Mouse (Mus musculus): Measurements from ENCODE around the gene Nuak1. TPM values are rescaled to one million over a fixed set of nuclear protein-coding genes. Genes with fewer than 3 reads are reported as not detected.

Nuak1 gene
- polyA plus RNA-seq, 1 experiment from 2014 or later: 2.3 TPM

GRCm38 (mm10) chr10:84360953-84361352 is 79.4 kb downstream of the Nuak1 start:
- H3K4me1 ChIP-seq: no peaks in the 10 kb centered on the region
- no peak overlapping the region for H3K4me3 ChIP-seq
- no peak overlapping the region for H3K9ac ChIP-seq
- no peaks in the 10 kb centered on the region for H3K9me3 ChIP-seq
- no peak overlapping the region for H3K4me2 ChIP-seq
- no peaks in the 10 kb centered on the region for H3K27me3 ChIP-seq (replicated peaks)
- H3K36me3 ChIP-seq: no peaks in the 10 kb centered on the region
- no peak overlapping the region for H3K27ac ChIP-seq (replicated peaks)
- WGBS: 83% methylated on average over 4 of the region's 4 CpGs
- no peak for ATAC-seq (ENCODE audit: extremely low read depth, insufficient number of reproducible peaks, low FRiP score, low TSS enrichment)

- Histone ChIP-seq H3K9ac (no peak overlapping the region), H3K4me1 (no peaks in the 10 kb centered on the region), H3K4me3 (no peak overlapping the region), H3K9me3 (no peaks in the 10 kb centered on the region), H3K4me2 (no peak overlapping the region), H3K36me3 (no peaks in the 10 kb centered on the region), H3K27ac (replicated peaks) (no peak overlapping the region), H3K27me3 (replicated peaks) (no peaks in the 10 kb centered on the region)
- no peak for ATAC-seq (ENCODE audit: extremely low read depth, insufficient number of reproducible peaks, low FRiP score, low TSS enrichment)
- WGBS: 62% methylated on average over 9 of the region's 9 CpGs
These were observed 80.0 kb downstream of the Nuak1 start for GRCm38 (mm10) chr10:84360391-84360790.

- Histone ChIP-seq H3K36me3 (no peaks in the 10 kb centered on the region), H3K4me3 (no peak overlapping the region), H3K27me3 (replicated peaks) (no peaks in the 10 kb centered on the region), H3K4me1 (0 out of 2 replicates have a peak, but pooled peaks cover 5% of the 10 kb centered on the region), H3K4me2 (no peak overlapping the region), H3K9ac (no peak overlapping the region), H3K27ac (replicated peaks) (no peak overlapping the region), H3K9me3 (no peaks in the 10 kb centered on the region)
- 87% methylated on average over 4 of the region's 4 CpGs for WGBS
- ATAC-seq (ENCODE audit: extremely low read depth, insufficient number of reproducible peaks, low FRiP score, low TSS enrichment): no peak
These were observed 81.7 kb downstream of the Nuak1 start for GRCm38 (mm10) chr10:84358738-84359120.

GRCm38 (mm10) chr10:84357997-84358737 is 82.2 kb downstream of the Nuak1 start:
- Histone ChIP-seq H3K9me3 (no peaks in the 10 kb centered on the region), H3K4me2 (no peak overlapping the region), H3K27ac (replicated peaks) (no peak overlapping the region), H3K36me3 (no peaks in the 10 kb centered on the region), H3K4me3 (no peak overlapping the region), H3K9ac (no peak overlapping the region), H3K4me1 (0 out of 2 replicates have a peak, but pooled peaks cover 5% of the 10 kb centered on the region), H3K27me3 (replicated peaks) (no peaks in the 10 kb centered on the region)
- WGBS: 63% methylated on average over 4 of the region's 4 CpGs
- no peak for ATAC-seq (ENCODE audit: extremely low read depth, insufficient number of reproducible peaks, low FRiP score, low TSS enrichment)

GRCm38 (mm10) chr10:84357593-84357992 is 82.8 kb downstream of the Nuak1 start:
- H3K4me2 ChIP-seq: no peak overlapping the region
- H3K27me3 ChIP-seq (replicated peaks): no peaks in the 10 kb centered on the region
- no peak for ATAC-seq (ENCODE audit: extremely low read depth, insufficient number of reproducible peaks, low FRiP score, low TSS enrichment)
- no peaks in the 10 kb centered on the region for H3K36me3 ChIP-seq
- H3K4me3 ChIP-seq: no peak overlapping the region
- 0 out of 2 replicates have a peak, but pooled peaks cover 5% of the 10 kb centered on the region for H3K4me1 ChIP-seq
- WGBS: 70% methylated on average over 4 of the region's 4 CpGs
- no peaks in the 10 kb centered on the region for H3K9me3 ChIP-seq
- no peak overlapping the region for H3K9ac ChIP-seq
- no peak overlapping the region for H3K27ac ChIP-seq (replicated peaks)

- no peaks in the 10 kb centered on the region for H3K27me3 ChIP-seq (replicated peaks)
- H3K27ac ChIP-seq (replicated peaks): no peak overlapping the region
- H3K9me3 ChIP-seq: no peaks in the 10 kb centered on the region
- whole genome bisulfite sequencing: 45% methylated on average over 6 of the region's 6 CpGs
- ATAC-seq (ENCODE audit: extremely low read depth, insufficient number of reproducible peaks, low FRiP score, low TSS enrichment): no peak
- H3K36me3 ChIP-seq: no peaks in the 10 kb centered on the region
- no peak overlapping the region for H3K4me3 ChIP-seq
- H3K4me2 ChIP-seq: no peak overlapping the region
- no peak overlapping the region for H3K9ac ChIP-seq
- H3K4me1 ChIP-seq: 0 out of 2 replicates have a peak, but pooled peaks cover 5% of the 10 kb centered on the region
These were observed 86.1 kb downstream of the Nuak1 start for GRCm38 (mm10) chr10:84354323-84354722.

GRCm38 (mm10) chr10:84345730-84346129 is 94.7 kb downstream of the Nuak1 start:
- no peak overlapping the region for H3K4me3 ChIP-seq
- ATAC-seq (ENCODE audit: extremely low read depth, insufficient number of reproducible peaks, low FRiP score, low TSS enrichment): no peak
- H3K27ac ChIP-seq (replicated peaks): no peak overlapping the region
- no peaks in the 10 kb centered on the region for H3K27me3 ChIP-seq (replicated peaks)
- H3K9me3 ChIP-seq: no peaks in the 10 kb centered on the region
- WGBS: 55% methylated on average over 5 of the region's 5 CpGs
- H3K4me2 ChIP-seq: no peak overlapping the region
- peaks cover 10% of the 10 kb centered on the region for H3K4me1 ChIP-seq
- no peaks in the 10 kb centered on the region for H3K36me3 ChIP-seq
- no peak overlapping the region for H3K9ac ChIP-seq

- Histone ChIP-seq H3K27ac (replicated peaks) (no peak overlapping the region), H3K36me3 (no peaks in the 10 kb centered on the region), H3K4me2 (no peak overlapping the region), H3K4me3 (no peak overlapping the region), H3K9me3 (no peaks in the 10 kb centered on the region), H3K9ac (no peak overlapping the region), H3K4me1 (peaks cover 19% of the 10 kb centered on the region), H3K27me3 (replicated peaks) (no peaks in the 10 kb centered on the region)
- no peak for ATAC-seq (ENCODE audit: extremely low read depth, insufficient number of reproducible peaks, low FRiP score, low TSS enrichment)
- WGBS: 72% methylated on average over 2 of the region's 2 CpGs
These were observed 96.9 kb downstream of the Nuak1 start for GRCm38 (mm10) chr10:84343536-84343935.

GRCm38 (mm10) chr10:84339456-84339855 is 100.9 kb downstream of the Nuak1 start:
- Histone ChIP-seq H3K4me1 (peaks cover 9% of the 10 kb centered on the region), H3K4me2 (no peak overlapping the region), H3K9ac (no peak overlapping the region), H3K4me3 (no peak overlapping the region), H3K27me3 (replicated peaks) (no peaks in the 10 kb centered on the region), H3K9me3 (no peaks in the 10 kb centered on the region), H3K36me3 (no peaks in the 10 kb centered on the region), H3K27ac (replicated peaks) (no peak overlapping the region)
- no peak for ATAC-seq (ENCODE audit: extremely low read depth, insufficient number of reproducible peaks, low FRiP score, low TSS enrichment)
- WGBS: 51% methylated on average over 4 of the region's 4 CpGs

GRCm38 (mm10) chr10:84338752-84339151 is 101.6 kb downstream of the Nuak1 start:
- WGBS: 71% methylated on average over 3 of the region's 3 CpGs
- Histone ChIP-seq H3K9ac (no peak overlapping the region), H3K4me1 (peaks cover 9% of the 10 kb centered on the region), H3K4me2 (no peak overlapping the region), H3K27me3 (replicated peaks) (no peaks in the 10 kb centered on the region), H3K27ac (replicated peaks) (no peak overlapping the region), H3K36me3 (no peaks in the 10 kb centered on the region), H3K4me3 (no peak overlapping the region), H3K9me3 (no peaks in the 10 kb centered on the region)
- no peak for ATAC-seq (ENCODE audit: extremely low read depth, insufficient number of reproducible peaks, low FRiP score, low TSS enrichment)

- H3K4me1 ChIP-seq: peaks cover 9% of the 10 kb centered on the region
- no peaks in the 10 kb centered on the region for H3K9me3 ChIP-seq
- no peak overlapping the region for H3K27ac ChIP-seq (replicated peaks)
- H3K9ac ChIP-seq: no peak overlapping the region
- no peaks in the 10 kb centered on the region for H3K36me3 ChIP-seq
- no peak for ATAC-seq (ENCODE audit: extremely low read depth, insufficient number of reproducible peaks, low FRiP score, low TSS enrichment)
- H3K4me2 ChIP-seq: no peak overlapping the region
- H3K4me3 ChIP-seq: no peak overlapping the region
- H3K27me3 ChIP-seq (replicated peaks): no peaks in the 10 kb centered on the region
- 77% methylated on average over 4 of the region's 4 CpGs for WGBS
These were observed 105.0 kb downstream of the Nuak1 start for GRCm38 (mm10) chr10:84335441-84335840.

GRCm38 (mm10) chr10:84329822-84330221 is 110.6 kb downstream of the Nuak1 start:
- ATAC-seq (ENCODE audit: extremely low read depth, insufficient number of reproducible peaks, low FRiP score, low TSS enrichment): no peak
- no peaks in the 10 kb centered on the region for H3K36me3 ChIP-seq
- H3K4me2 ChIP-seq: no peak overlapping the region
- no peak overlapping the region for H3K4me3 ChIP-seq
- 78% methylated on average over 7 of the region's 7 CpGs for WGBS
- H3K27ac ChIP-seq (replicated peaks): no peak overlapping the region
- H3K9ac ChIP-seq: no peak overlapping the region
- H3K4me1 ChIP-seq: no peaks in the 10 kb centered on the region
- H3K9me3 ChIP-seq: no peaks in the 10 kb centered on the region
- no peaks in the 10 kb centered on the region for H3K27me3 ChIP-seq (replicated peaks)
